8 mouse cellular contexts compared by ENCODE assay signal in the genomic region with DNA sequence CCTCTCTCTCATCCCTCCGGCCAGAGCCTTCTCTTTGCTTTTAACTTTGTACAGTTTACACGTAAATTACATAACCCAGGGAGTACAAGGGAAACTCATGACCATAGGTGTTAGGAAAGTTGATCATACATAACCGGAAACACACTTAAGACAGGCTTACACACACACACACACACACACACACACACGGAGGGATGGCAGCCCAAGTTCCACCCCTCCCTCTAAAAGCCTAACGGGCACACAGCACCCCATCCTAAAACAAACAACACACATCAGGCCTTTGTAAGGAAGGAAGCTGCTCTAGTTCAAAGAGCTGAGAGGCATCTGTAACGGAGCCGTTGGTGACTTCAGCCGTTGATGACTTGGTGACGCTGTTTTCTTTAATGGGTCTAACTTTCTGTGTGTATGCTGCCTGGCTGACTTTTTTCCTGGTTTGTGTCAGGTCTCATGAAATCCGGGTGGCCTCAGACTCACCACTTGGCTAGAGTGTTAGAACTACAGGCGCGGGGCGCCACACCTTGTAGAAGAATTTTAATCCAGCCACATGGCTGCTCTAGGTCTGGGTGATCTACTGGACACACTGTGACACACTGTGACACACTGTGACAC. TPM values are rescaled to one million over a fixed set of nuclear protein-coding genes. Genes with fewer than 3 reads are reported as not detected.
DNase-seq lines count a peak whose midpoint lies in the region; ATAC-seq and TF ChIP-seq lines count a peak whose summit lies in the region.

No protein-coding gene starts in this region.

- no peak overlapping the region for H3K4me2 ChIP-seq in forebrain, embryonic 12.5 days
- no peak overlapping the region for H3K4me2 ChIP-seq in forebrain, embryonic 11.5 days (ENCODE audit: low read depth, low read length, severe bottlenecking)
- no peak overlapping the region for H3K4me2 ChIP-seq in intestine, embryonic 14.5 days (ENCODE audit: low read length)
- peak overlapping the region; percentile 80 for H3K4me2 ChIP-seq in myocyte (ENCODE audit: low read depth)

- peak overlapping the region; percentile 51 for H3K27ac ChIP-seq in forebrain, embryonic 12.5 days
- no peak overlapping the region for H3K27ac ChIP-seq in forebrain, embryonic 11.5 days (ENCODE audit: low read depth, low read length)
- peak overlapping the region; percentile 51; the same call in 1 of the 2 replicates for H3K27ac ChIP-seq in intestine, embryonic 14.5 days (ENCODE audit: low read depth)

- WGBS in forebrain, embryonic 12.5 days: 74% methylated on average over 13 of the region's 13 CpGs
- WGBS in forebrain, embryonic 11.5 days: 74% methylated on average over 13 of the region's 13 CpGs
- 36% methylated on average over 13 of the region's 13 CpGs for WGBS in intestine, embryonic 14.5 days

- no peak for TF ChIP-seq CTCF in Patski (IDR thresholded peaks at IDR 0.05)

- H3K36me3 ChIP-seq in forebrain, embryonic 12.5 days (replicated peaks): no peaks in the 10 kb centered on the region
- no peaks in the 10 kb centered on the region for H3K36me3 ChIP-seq in forebrain, embryonic 11.5 days (ENCODE audit: control insufficient read depth, insufficient read depth, low read length)
- no peaks in the 10 kb centered on the region for H3K36me3 ChIP-seq in intestine, embryonic 14.5 days (ENCODE audit: control insufficient read depth, insufficient read depth, low read length)
- no peaks in the 10 kb centered on the region for H3K36me3 ChIP-seq in myocyte (ENCODE audit: control insufficient read depth, insufficient read depth)

- H3K9ac ChIP-seq in forebrain, embryonic 12.5 days: no peak overlapping the region
- no peak overlapping the region for H3K9ac ChIP-seq in forebrain, embryonic 11.5 days (ENCODE audit: low read length)
- no peak overlapping the region for H3K9ac ChIP-seq in intestine, embryonic 14.5 days (ENCODE audit: low read length)

- H3K27me3 ChIP-seq in forebrain, embryonic 12.5 days: no peaks in the 10 kb centered on the region
- no peaks in the 10 kb centered on the region for H3K27me3 ChIP-seq in forebrain, embryonic 11.5 days (ENCODE audit: control insufficient read depth, insufficient read depth, low read length)
- H3K27me3 ChIP-seq in Patski (no peaks in the 10 kb centered on the region), myocyte (ENCODE audit: control insufficient read depth, insufficient read depth, insufficient read length) (no peaks in the 10 kb centered on the region)
- no peaks in the 10 kb centered on the region for H3K27me3 ChIP-seq in intestine, embryonic 14.5 days (replicated peaks; ENCODE audit: control insufficient read depth, insufficient read depth, low read length)

- no peak for DNase-seq in forebrain, embryonic 11.5 days (ENCODE audit: low spot score)
- DNase-seq in Patski (ENCODE audit: low read depth, low spot score): no peak
- DNase-seq in intestine, embryonic 14.5 days (ENCODE audit: low spot score): no peak
- no peak for DNase-seq in right cerebral cortex, adult 18-20 months
- DNase-seq in adrenal gland, adult 2 months: no peak
- DNase-seq in left cerebral cortex, adult 8-10 months (ENCODE audit: low spot score in 2 of 2): no peak

- CTCF ChIA-PET in Patski (lab: Charles Lee): interaction anchor here (0.7 to 2.4 kb wide), 8 partner anchors 9 to 94 kb away, joined by 3 to 11 read pairs (median 4); no protein-coding TSS in a partner anchor

- no peaks in the 10 kb centered on the region for H3K9me3 ChIP-seq in forebrain, embryonic 12.5 days
- no peaks in the 10 kb centered on the region for H3K9me3 ChIP-seq in forebrain, embryonic 11.5 days (ENCODE audit: control insufficient read depth, low read length)
- no peaks in the 10 kb centered on the region for H3K9me3 ChIP-seq in intestine, embryonic 14.5 days (ENCODE audit: control insufficient read depth, low read length)

- no peaks in the 10 kb centered on the region for H3K79me2 ChIP-seq in myocyte (ENCODE audit: control insufficient read depth, insufficient read depth)

- POLR2A ChIA-PET in Patski (lab: Charles Lee): interaction anchor here (0.6 to 2.7 kb wide), 3 partner anchors 9 to 211 kb away, joined by 5 to 15 read pairs (median 7); no protein-coding TSS in a partner anchor

- no peak overlapping the region for H3ac ChIP-seq in myocyte (ENCODE audit: control insufficient read depth, insufficient read length)

- no peak for TF ChIP-seq POLR2A in myocyte (IDR thresholded peaks at IDR 0.05; ENCODE audit: insufficient read length, low read depth)

- in situ Hi-C loops in Patski (cut with MboI; ENCODE audit: low pct_unique_long_range_greater_than_20kb): no loop called here

- no peak for ATAC-seq in forebrain, embryonic 12.5 days (ENCODE audit: low FRiP score)
- ATAC-seq in forebrain, embryonic 11.5 days (replicated peaks; ENCODE audit: low FRiP score): no peak
- peak; percentile 45 for ATAC-seq in Patski
- ATAC-seq in intestine, embryonic 14.5 days (replicated peaks; ENCODE audit: low FRiP score, low TSS enrichment, low read depth): 0 out of 2 replicates have a peak, but pooled peaks have one; percentile 59

- no peak overlapping the region for H3K4me3 ChIP-seq in forebrain, embryonic 12.5 days (replicated peaks)
- no peak overlapping the region for H3K4me3 ChIP-seq in forebrain, embryonic 11.5 days (ENCODE audit: low read depth, low read length)
- no peak overlapping the region for H3K4me3 ChIP-seq in intestine, embryonic 14.5 days (ENCODE audit: low read depth, low read length)
- no peak overlapping the region for H3K4me3 ChIP-seq in myocyte

- peaks cover 28% of the 10 kb centered on the region for H3K4me1 ChIP-seq in forebrain, embryonic 12.5 days
- H3K4me1 ChIP-seq in forebrain, embryonic 11.5 days (replicated peaks; ENCODE audit: control insufficient read depth, insufficient read depth, low read length): peaks cover 12% of the 10 kb centered on the region
- peaks cover 6% of the 10 kb centered on the region; the same call in 1 of the 2 replicates for H3K4me1 ChIP-seq in intestine, embryonic 14.5 days (replicated peaks; ENCODE audit: control insufficient read depth, insufficient read depth, low read length)

TF ChIP-seq in myocyte, 11 proteins besides CTCF, POLR2A, EP300 and RAD21:
- TF ChIP-seq CEBPB (IDR thresholded peaks at IDR 0.05; ENCODE audit: insufficient read depth, poor library complexity, severe bottlenecking): no peak
- TF ChIP-seq REST (IDR thresholded peaks at IDR 0.05; ENCODE audit: insufficient read depth, insufficient read length): no peak

RNA-seq across cellular contexts. Expression of a gene that starts 44.3 kb away (rescaled TPM):
- 204 and 215 TPM in 2 replicates for polyA plus RNA-seq in forebrain, embryonic 12.5 days (2016; fragmentation: Nextera tagmentation; extraction: Ambion mirVana)
- 102 and 110 TPM in 2 replicates for polyA plus RNA-seq in forebrain, embryonic 11.5 days (2014; fragmentation: Nextera tagmentation; extraction: Ambion mirVana)
- polyA plus RNA-seq in Patski (2021) (1.5 TPM), myocyte (2012; fragmentation: generic; extraction: Trizol) (not detected)
- polyA plus RNA-seq in intestine, embryonic 14.5 days (2014; fragmentation: Nextera tagmentation; extraction: Ambion mirVana): 18.3 and 19.2 TPM in 2 replicates
- total RNA-seq in adrenal gland, adult 2 months (2021): 1 to 10 TPM; 5.5 to 7.7 TPM
- 4.4 and 5.0 TPM in 2 replicates for polyA plus RNA-seq in adrenal gland, adult 2 months (2012; rRNA removed)
- total RNA-seq in left cerebral cortex, adult 8-10 months (2022): 100 to 1,000 TPM; 175 to 187 (median 178) TPM

RNA-seq across cellular contexts. Expression of a gene that starts 44.7 kb away (rescaled TPM):
- 74.0 and 76.0 TPM in 2 replicates for polyA plus RNA-seq in forebrain, embryonic 12.5 days (2016; fragmentation: Nextera tagmentation; extraction: Ambion mirVana)
- 71.8 and 77.9 TPM in 2 replicates for polyA plus RNA-seq in forebrain, embryonic 11.5 days (2014; fragmentation: Nextera tagmentation; extraction: Ambion mirVana)
- 99.6 TPM for polyA plus RNA-seq in Patski (2021)
- 55.1 and 64.1 TPM in 2 replicates for polyA plus RNA-seq in intestine, embryonic 14.5 days (2014; fragmentation: Nextera tagmentation; extraction: Ambion mirVana)
- 19.5 TPM for polyA plus RNA-seq in myocyte (2012; fragmentation: generic; extraction: Trizol)
- 10 to 100 TPM; 61.8 to 66.2 TPM for total RNA-seq in adrenal gland, adult 2 months (2021)
- polyA plus RNA-seq in adrenal gland, adult 2 months (2012; rRNA removed): 11.6 and 11.9 TPM in 2 replicates
- 10 to 100 TPM; 70.8 to 83.9 (median 82.1) TPM for total RNA-seq in left cerebral cortex, adult 8-10 months (2022)

Comparison
In these comparisons a context has a peak if more than half of its experiments do, and no peak if none do; other contexts are left out.
1. ATAC-seq: peak in Patski (single experiment) and intestine, embryonic 14.5 days (single experiment); none in forebrain, embryonic 12.5 days (single experiment) and forebrain, embryonic 11.5 days (single experiment).